Mouse (Mus musculus) cerebellum, adult 2 months (tissue): ENCODE measurements at regions not wholly inside any gene's neighbourhood (a gene's known extent, or its start where the extent isn't known, plus 50 kb on each side); places are given as distances from the start of the nearest gene placed in this dataset.

Experiments used
- DNase-seq, 2 experiments: peaks; one replicate each; pipeline ENCODE4 v3.0.0; 2021
- H3K27ac ChIP-seq: fragments of 200-500 bp; 2 replicates; pipeline ENCODE4 v1.5.1; 2012; ENCODE audit warnings: low read length, control low read depth, inconsistent platforms; ENCODE audit not compliant: insufficient read depth
- H3K27me3 ChIP-seq: fragments of 200-500 bp; 2 replicates; pipeline ENCODE4 v1.6.1; 2012; ENCODE audit warnings: inconsistent platforms, mild to moderate bottlenecking, low read length, moderate library complexity; ENCODE audit not compliant: control insufficient read depth, insufficient read depth
- H3K4me1 ChIP-seq: fragments of 200-500 bp; 2 replicates; pipeline ENCODE4 v1.6.1; 2011; ENCODE audit warnings: low read length; ENCODE audit not compliant: control insufficient read depth, insufficient read depth
- H3K4me3 ChIP-seq: fragments of 200-500 bp; replicated peaks from 2 replicates; pipeline ENCODE3; 2011; ENCODE audit warnings: mild to moderate bottlenecking, low read depth, low read length, control low read depth; ENCODE audit not compliant: insufficient read depth
- CTCF ChIP-seq: fragments of 200-500 bp; IDR thresholded peaks from 2 replicates; pipeline ENCODE4 v1.5.1; 2011; ENCODE audit warnings: low read depth, mild to moderate bottlenecking, control low read depth, low read length, moderate library complexity, borderline replicate concordance; ENCODE audit not compliant: insufficient read depth
- POLR2A ChIP-seq: fragments of 200-500 bp; IDR thresholded peaks from 2 replicates; pipeline ENCODE4 v1.6.1; 2011; ENCODE audit warnings: low read length, control low read depth, borderline replicate concordance; ENCODE audit not compliant: insufficient read depth
- WGBS: fragments of 180-500 bp; shearing (Covaris S2); methylation state at CpG from one replicate; pipeline ENCODE4 v1.1.7; 2018; 5-methylcytosine and 5-hydroxymethylcytosine counted together

GRCm38 (mm10) chr12:77823381-77824030 lies 370.5 kb upstream of the Gm6657 start:
- H3K27ac ChIP-seq = no peak overlapping the region
- no peaks in the 10 kb centered on the region for H3K4me1 ChIP-seq
- no peak for TF ChIP-seq POLR2A
- TF ChIP-seq CTCF = no peak
- no peak for DNase-seq
- WGBS = 32% methylated on average over 3 of the region's 3 CpGs
- H3K4me3 ChIP-seq = no peak overlapping the region
- no peaks in the 10 kb centered on the region for H3K27me3 ChIP-seq

DNA sequence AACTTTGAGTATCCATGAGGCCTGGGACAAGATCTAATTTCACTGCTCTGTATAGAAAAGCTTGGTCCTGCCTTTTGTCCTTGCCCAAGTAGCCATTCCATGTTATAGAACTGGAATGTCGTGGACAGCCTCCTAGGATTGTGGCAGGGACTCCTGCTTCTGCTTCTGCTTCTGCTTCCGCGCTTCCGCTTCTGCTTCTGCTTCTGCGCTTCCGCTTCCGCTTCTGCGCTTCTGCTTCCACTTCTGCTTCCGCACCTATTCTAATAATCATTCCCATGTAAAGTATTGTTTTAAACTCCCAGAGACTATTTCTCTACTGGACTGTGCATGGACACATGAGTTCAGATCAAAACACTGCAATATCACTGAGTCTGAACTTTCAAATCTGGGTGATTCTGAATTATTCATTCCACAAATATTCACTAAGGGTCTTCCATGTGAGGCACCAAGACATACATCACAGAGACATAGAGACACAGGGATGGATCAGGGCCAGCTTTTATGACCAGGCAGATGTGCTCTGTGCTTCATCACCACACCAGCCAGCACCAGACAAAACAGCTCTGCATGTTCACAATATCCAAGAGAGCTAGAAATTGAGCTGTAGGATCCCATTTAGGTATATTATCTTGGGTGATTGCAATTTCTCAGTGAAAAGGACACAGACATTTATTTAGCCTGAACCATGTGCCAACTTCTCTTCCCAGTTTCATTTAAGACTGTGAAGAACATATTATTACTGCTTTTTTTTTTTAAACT lies 360.5 kb upstream of the Gm6657 start:
- Histone ChIP-seq H3K27ac (no peak overlapping the region), H3K4me3 (no peak overlapping the region), H3K27me3 (no peaks in the 10 kb centered on the region), H3K4me1 (no peaks in the 10 kb centered on the region)
- DNase-seq = no peak
- 89% methylated on average over 9 of the region's 9 CpGs for WGBS
- TF ChIP-seq CTCF = no peak
- no peak for TF ChIP-seq POLR2A

GRCm38 (mm10) chr12:77834891-77835290 lies 359.2 kb upstream of the Gm6657 start:
- 14% methylated on average over 1 of the region's 1 CpGs for WGBS
- Histone ChIP-seq H3K4me3 (no peak overlapping the region), H3K4me1 (no peaks in the 10 kb centered on the region), H3K27me3 (no peaks in the 10 kb centered on the region), H3K27ac (no peak overlapping the region)
- no peak for DNase-seq
- TF ChIP-seq POLR2A (no peak), CTCF (no peak)

GRCm38 (mm10) chr12:77836231-77836630 lies 357.8 kb upstream of the Gm6657 start:
- WGBS = 89% methylated on average over 2 of the region's 2 CpGs

DNA sequence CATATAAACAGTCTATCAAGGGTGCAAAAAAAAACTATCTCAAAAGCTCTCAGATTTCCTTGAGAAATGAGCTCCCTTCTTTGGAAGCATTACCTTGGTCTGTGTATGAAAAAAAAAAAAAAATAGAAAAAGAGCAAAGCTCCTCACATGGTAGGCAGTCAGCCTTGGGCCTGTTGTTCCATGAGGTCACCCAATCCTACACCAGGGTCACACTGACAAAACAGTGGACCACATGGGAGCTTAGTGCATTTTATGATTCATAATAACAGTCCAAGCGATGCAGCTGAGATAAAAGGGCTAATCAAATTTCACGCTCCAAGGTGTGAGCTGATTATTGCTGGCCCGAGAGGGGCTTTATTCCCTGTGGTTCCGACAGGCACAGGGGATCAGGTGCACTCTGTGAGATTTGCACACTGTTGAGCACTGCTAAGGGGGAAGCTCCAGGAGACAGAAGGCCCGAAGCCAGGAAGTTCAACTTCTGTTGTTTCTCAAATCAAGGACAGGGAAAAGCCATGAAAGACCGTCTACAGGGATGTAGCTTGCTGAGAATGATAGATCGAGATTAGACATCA lies 352.1 kb upstream of the Gm6657 start:
- Histone ChIP-seq H3K4me1 (no peaks in the 10 kb centered on the region), H3K27me3 (no peaks in the 10 kb centered on the region), H3K27ac (no peak overlapping the region), H3K4me3 (no peak overlapping the region)
- TF ChIP-seq POLR2A (no peak), CTCF (no peak)
- DNase-seq = no peak
- WGBS = 41% methylated on average over 7 of the region's 7 CpGs

More at GRCm38 (mm10) chr12:77836231-77836630, 357.8 kb upstream of the Gm6657 start:
- no peaks in the 10 kb centered on the region for H3K4me1 ChIP-seq
- H3K4me3 ChIP-seq = no peak overlapping the region
- no peak for TF ChIP-seq CTCF
- no peak for TF ChIP-seq POLR2A
- no peaks in the 10 kb centered on the region for H3K27me3 ChIP-seq
- H3K27ac ChIP-seq = no peak overlapping the region
- DNase-seq = no peak

GRCm38 (mm10) chr12:77852595-77853577 lies 341.2 kb upstream of the Gm6657 start:
- H3K4me3 ChIP-seq = no peak overlapping the region
- H3K27me3 ChIP-seq = no peaks in the 10 kb centered on the region
- 38% methylated on average over 9 of the region's 9 CpGs for WGBS
- H3K27ac ChIP-seq = no peak overlapping the region
- TF ChIP-seq POLR2A (no peak), CTCF (no peak)
- H3K4me1 ChIP-seq = no peaks in the 10 kb centered on the region
- DNase-seq = no peak
